Mouse (Mus musculus) bone marrow, adult 2 months (tissue): ENCODE measurements around the gene Chchd6.

ENCODE experiments used
- CTCF ChIP-seq: fragments of 200-500 bp; IDR thresholded peaks from 2 replicates; pipeline ENCODE4 v1.5.1; 2011; ENCODE audit warnings: low read length, control low read depth; ENCODE audit not compliant: control insufficient read depth, insufficient read depth
- POLR2A ChIP-seq: fragments of 200-500 bp; IDR thresholded peaks from 2 replicates; pipeline ENCODE4 v1.6.1; 2011; ENCODE audit warnings: low read depth, mild to moderate bottlenecking, control low read depth, low read length, borderline replicate concordance; ENCODE audit not compliant: control insufficient read depth

- TF ChIP-seq POLR2A (no peak), CTCF (no peak)
Observed at GRCm38 (mm10) chr6:89368812-89369211, 226.6 kb downstream of the Chchd6 start.
